Mouse (Mus musculus) right cerebral cortex, postnatal 10 days (tissue): ENCODE data around the gene Serbp1.
"Not testable (repeated sequence)": the region's sequence is repeated elsewhere in the genome, so short reads cannot be mapped to it uniquely, and the experiment has no call there.

ENCODE experiments used
- DNase-seq, 2 experiments: peaks; one replicate each; pipeline ENCODE4 v3.0.0; 2021; ENCODE audit warnings: low spot score in 2 of 2

The Serbp1 gene

DNA sequence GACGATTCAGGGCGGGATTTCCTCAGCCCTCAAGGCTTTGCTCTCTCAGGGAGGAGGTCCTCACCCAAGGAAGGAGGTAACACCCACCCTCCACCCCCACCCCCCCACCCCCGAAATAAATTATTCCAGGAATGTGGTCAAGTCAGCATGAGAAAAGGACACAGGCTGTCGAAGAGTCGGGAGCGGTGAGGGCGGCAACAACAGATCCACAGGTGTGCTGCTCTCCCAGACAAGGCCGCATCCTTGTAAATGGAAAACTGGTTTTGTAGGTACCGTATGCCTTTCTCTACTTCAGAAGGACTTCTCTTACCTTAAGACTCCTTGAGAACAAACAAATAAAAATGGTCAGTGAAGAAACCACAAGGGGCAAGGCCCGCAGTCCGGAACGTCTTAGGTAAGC is at the start of gene Serbp1:
Gene Serbp1, plus strand, starts transcription at position 200 of the 400 bp plus-strand sequence.
- DNase-seq: no peak

- DNase-seq: no peak
Measured at GRCm38 (mm10) chr6:67193591-67193990, 44.4 kb upstream of the Serbp1 start.

DNA sequence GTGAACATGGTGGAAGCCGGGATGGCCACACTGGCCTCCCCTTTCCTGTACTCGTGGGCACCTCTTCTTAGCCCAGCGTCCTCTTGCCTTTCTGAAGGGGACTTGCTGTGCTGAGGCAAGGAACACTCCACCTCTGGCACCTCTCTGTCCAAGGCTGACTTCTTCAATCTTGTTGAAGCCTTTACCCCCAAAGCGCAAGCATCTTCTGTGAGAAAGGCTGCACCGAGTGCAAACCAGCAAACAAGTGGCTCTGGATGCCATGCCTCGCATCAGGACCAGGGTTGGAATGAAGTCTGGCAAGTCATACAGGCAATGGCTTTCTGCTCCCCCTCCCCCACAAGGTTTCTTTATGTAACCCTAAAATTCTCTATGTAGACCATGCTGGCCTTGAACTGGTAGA is 43.4 kb upstream of the Serbp1 start:
- DNase-seq: no peak

DNA sequence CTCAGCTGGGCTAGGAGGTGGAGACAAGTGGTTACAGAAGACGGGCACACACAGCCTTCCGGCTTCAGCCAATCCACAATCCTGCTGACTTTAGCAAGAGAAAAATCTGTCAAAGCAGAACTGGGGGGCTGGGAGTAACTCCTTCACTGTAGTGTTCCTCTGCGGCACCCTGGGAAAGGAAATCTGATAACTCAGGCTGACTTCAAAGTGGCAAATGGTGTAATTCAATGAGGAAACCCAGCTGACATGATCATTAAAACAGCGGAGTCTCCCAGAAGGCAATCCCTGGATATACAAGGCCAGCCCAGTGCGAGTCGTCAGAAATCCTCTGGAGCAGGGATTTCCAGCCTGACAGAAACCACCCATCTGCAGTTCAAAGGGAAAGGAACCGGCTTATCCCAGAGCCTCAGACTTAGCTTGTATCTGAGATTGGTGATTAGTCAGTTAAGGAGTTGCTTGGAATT is 42.8 kb upstream of the Serbp1 start:
- DNase-seq: no peak

DNA sequence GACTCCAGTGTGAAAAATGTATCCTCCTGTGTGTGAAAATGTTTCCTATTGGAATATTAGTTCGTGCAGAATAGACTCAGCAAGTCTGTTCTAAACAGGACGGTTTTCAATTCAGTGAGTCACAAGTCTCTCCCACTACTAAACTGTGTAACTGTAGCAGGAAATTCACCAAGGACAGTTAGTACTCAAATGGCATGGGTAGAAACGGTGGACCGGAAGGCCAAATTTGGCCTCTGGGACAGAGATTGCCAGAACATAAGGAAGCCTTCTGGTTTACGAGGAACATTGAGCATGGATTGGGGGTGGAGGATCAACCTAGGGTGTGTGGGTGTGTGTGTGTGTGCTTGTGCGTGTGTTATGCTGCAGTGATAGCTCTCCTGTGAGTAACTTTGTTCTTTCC is 41.2 kb upstream of the Serbp1 start:
- no peak for DNase-seq

GRCm38 (mm10) chr6:67198085-67198484 is 39.9 kb upstream of the Serbp1 start:
- DNase-seq: peak; percentile 43 to 60

DNA sequence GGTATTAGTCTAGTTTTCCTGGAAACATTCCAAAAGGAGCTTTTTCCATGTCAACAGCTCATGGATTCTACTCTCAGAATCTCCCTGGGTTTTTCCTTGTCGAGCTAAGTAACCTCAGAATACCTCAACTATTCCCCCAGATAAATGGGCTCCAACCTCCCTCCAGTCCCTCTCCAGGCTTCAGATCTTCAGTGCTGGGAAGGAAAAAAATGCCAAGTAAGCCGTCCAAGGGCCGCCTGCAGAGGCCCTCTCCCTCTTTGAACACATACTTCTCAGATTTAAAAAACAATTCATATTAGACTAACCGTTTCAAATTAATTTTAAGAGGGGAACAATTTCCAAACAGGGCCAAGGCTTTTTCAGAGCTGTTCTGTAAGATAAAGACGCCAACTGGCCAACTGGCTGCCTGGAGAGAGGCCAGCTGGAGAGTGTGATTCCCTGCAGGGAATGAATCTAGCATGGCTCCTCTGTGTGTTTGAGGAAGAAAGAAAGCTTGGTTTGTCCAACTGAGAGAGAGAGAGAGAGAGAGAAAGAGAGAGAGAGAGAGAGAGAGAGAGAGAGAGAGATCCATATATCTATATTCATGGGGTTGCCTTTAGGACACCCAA is 37.2 kb upstream of the Serbp1 start:
- DNase-seq: peak; percentile 58 to 70

GRCm38 (mm10) chr6:67205081-67206037 is 32.6 kb upstream of the Serbp1 start:
- no peak for DNase-seq

GRCm38 (mm10) chr6:67212362-67212761 is 25.6 kb upstream of the Serbp1 start:
- no peak for DNase-seq

GRCm38 (mm10) chr6:67213429-67214098 is 24.4 kb upstream of the Serbp1 start:
- DNase-seq: no peak

DNA sequence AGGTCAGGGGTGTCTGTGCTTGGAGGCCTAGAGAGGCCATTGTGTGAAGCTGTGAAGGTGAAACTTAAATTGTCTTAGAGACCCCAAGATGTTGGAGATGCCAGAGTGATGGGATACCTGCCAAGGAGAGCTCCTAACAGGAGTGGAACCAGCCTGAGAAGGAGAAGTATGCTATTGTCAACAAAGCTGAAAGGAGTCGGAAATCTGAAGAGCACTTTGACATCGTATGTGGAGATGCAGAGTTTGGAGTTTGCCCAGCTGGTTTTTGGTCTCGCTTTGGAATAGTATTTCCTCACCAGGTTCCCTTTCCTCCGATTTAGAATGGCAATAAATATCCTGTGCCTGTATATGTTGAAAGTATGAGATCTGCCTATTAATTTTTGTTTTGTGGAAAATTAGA is 20.6 kb upstream of the Serbp1 start:
- no peak for DNase-seq

GRCm38 (mm10) chr6:67217846-67218245 is 20.1 kb upstream of the Serbp1 start:
- no peak for DNase-seq

DNA sequence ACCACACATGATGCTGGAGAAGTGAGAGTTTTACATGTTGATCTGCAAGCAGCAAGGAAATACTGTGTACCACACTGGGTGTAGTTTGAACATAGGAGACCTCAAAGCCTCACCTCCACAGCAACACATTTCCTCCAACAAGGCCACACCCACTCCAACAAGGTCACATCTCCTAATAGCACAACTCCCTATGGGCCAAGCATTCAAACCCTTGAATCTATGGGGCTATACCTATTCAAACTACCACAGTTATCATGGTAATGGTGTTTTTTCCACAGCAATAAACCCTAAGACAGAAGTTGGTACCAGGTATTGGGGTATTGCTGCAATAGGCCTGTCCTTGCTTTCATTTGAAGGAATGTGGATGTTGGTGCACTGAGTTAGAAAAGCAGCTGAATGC is 19.4 kb upstream of the Serbp1 start:
- DNase-seq: no peak

DNA sequence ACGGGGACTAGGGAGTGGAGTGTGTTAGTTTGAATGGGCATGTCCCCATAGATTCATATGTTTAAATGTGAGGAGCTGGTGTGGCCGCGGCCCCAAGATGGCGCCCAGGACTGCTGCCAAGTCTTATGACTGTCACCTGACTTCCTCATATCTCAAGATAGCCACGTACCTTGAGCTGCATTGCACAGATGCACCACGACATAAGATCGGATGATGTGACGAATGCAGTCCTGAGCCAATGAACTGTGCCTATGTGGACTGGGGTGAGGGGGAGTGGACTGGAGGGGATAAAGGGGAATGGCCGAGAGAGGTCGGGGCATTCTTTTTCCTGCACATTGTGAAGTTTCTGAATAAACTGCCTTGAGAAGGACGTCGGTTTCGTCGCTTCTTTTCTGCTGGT is 18.0 kb upstream of the Serbp1 start:
- not testable (repeated sequence) for DNase-seq

DNA sequence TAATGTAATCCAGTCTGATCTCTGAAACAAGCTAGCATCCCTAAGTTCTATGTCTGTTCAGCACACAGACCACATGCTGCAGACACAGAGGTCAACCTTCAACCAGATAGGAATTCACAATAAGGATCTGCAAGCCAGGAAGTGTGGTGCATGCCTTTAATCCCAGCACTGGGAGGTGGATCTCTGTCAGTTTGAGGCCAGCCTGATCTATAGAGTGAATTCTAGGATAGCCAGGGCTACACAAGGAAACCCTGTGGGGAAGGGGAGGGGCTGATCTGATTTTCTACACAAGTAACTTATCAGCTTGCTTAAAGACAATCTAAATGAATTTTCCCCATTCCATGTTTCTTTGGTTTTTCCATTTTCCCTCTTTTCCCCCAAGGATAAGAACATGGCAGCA is 17.2 kb upstream of the Serbp1 start:
- DNase-seq: no peak

- DNase-seq: no peak
Measured at GRCm38 (mm10) chr6:67223082-67223481, 14.9 kb upstream of the Serbp1 start.

GRCm38 (mm10) chr6:67223499-67223898 is 14.5 kb upstream of the Serbp1 start:
- DNase-seq: no peak

- no peak for DNase-seq
Measured at GRCm38 (mm10) chr6:67226286-67226685, 11.7 kb upstream of the Serbp1 start.

- DNase-seq: peak in 1 of 2 experiments; percentile 21
Measured at GRCm38 (mm10) chr6:67228459-67229107, 9.4 kb upstream of the Serbp1 start.

DNA sequence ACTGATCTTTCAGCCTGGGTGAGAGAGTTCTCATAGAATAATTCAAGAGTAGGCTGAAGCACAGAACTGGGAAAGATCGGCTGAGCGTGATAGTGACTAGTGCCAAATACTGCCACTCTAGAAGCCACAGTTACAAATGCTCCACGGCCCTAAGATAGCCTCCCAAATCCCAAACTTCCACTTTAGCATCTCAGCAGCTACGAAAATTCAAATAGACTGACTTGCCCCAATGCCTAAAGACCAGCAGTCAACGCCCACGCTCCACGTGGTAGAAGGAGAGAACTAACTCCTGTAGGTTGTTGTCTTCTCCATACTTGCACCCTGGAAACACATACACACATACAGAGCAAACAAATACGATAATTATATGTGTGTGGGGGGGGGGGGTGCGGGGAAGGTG is 8.5 kb upstream of the Serbp1 start:
- no peak for DNase-seq

DNA sequence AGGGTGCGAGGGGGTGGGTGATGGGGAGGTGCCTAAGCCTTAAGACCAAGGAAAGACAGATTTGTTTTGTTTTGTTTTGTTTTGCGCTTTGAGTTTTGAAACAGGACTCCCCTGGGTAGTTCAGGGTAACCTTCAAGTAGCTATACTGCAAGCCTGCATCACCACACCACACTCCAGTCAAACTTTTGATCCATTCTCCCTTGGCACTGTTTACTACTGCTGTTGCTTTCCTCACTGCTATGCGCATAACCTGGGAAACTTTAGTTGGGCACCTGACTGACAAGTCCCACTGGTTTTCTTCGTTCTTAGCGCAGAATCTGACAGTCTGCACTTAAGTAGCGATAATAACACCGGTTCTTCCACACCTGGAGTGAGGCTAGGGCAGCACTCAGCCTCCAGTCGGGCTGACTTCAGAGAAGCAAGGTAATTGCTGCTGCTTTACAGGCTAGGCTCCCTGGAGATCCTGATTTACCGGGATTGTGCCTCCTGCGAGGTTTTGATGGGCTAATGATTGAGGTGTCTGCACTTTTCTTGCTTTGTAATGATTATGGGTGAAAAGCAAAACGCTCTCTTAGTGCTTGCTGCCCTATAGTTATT is 8.0 kb upstream of the Serbp1 start:
- DNase-seq: no peak

- DNase-seq: no peak
Measured at GRCm38 (mm10) chr6:67230950-67231349, 7.0 kb upstream of the Serbp1 start.
